Mouse (Mus musculus): Measurements from ENCODE around the gene Cryl1. TPM values are rescaled to one million over a fixed set of nuclear protein-coding genes. Genes with fewer than 3 reads are reported as not detected.

The Cryl1 gene
- polyA plus RNA-seq, 1 experiment from 2014 or later: 10.8 TPM

DNA sequence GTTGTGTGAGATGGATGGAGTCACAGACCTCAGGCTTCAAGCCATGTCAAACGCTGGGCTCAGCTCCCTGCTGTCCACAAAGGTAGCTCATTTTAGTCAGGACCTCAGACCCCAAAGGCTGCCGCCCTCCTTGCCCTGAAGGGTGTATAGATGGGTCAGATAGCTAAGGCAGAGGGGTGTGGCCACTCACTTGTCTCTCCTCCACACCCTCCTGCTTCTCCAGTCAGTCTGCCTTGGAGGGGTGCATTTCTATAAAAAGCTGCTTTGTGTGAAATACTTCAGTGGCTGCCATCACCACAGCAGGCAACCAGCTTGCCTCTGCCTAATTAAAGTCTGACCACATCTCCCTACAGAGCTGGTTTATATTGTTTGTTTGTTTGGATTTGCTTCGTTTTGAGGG, 82.4 kb downstream of the Cryl1 start:
- Histone ChIP-seq H3K4me1 (replicated peaks) (0 out of 2 replicates have a peak, but pooled peaks cover 4% of the 10 kb centered on the region), H3K9ac (no peak overlapping the region), H3K9me3 (replicated peaks) (no peaks in the 10 kb centered on the region), H3K27me3 (no peaks in the 10 kb centered on the region), H3K27ac (no peak overlapping the region), H3K4me2 (no peak overlapping the region), H3K36me3 (no peaks in the 10 kb centered on the region), H3K4me3 (no peak overlapping the region)
- 55% methylated on average over 3 of the region's 3 CpGs for WGBS
- ATAC-seq (replicated peaks; ENCODE audit: insufficient number of reproducible peaks, insufficient read depth, low FRiP score, low read depth): no peak

DNA sequence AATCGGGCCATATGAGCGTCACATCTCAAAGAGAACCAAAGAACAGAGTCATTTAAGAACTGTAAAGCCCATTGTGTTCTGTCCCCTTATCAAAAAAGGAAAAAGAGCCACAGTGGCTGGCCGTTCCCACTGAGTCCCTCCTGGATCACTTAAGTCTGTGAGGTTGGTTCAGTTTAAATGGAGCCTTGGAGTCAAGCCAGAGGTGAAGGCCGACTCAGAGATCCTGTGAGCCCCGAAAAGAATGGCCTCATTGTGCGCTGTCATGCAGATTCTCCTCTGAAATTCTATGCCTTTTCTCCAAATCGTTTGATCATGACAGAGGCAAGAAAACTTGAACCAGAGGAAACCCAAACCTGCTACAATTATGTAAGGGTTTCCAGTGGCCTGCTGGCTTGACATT, 82.8 kb downstream of the Cryl1 start:
- Histone ChIP-seq H3K36me3 (no peaks in the 10 kb centered on the region), H3K27ac (no peak overlapping the region), H3K9ac (no peak overlapping the region), H3K9me3 (replicated peaks) (no peaks in the 10 kb centered on the region), H3K4me2 (no peak overlapping the region), H3K4me3 (no peak overlapping the region), H3K27me3 (no peaks in the 10 kb centered on the region), H3K4me1 (replicated peaks) (0 out of 2 replicates have a peak, but pooled peaks cover 4% of the 10 kb centered on the region)
- 59% methylated on average over 7 of the region's 7 CpGs for WGBS
- no peak for ATAC-seq (replicated peaks; ENCODE audit: insufficient number of reproducible peaks, insufficient read depth, low FRiP score, low read depth)

DNA sequence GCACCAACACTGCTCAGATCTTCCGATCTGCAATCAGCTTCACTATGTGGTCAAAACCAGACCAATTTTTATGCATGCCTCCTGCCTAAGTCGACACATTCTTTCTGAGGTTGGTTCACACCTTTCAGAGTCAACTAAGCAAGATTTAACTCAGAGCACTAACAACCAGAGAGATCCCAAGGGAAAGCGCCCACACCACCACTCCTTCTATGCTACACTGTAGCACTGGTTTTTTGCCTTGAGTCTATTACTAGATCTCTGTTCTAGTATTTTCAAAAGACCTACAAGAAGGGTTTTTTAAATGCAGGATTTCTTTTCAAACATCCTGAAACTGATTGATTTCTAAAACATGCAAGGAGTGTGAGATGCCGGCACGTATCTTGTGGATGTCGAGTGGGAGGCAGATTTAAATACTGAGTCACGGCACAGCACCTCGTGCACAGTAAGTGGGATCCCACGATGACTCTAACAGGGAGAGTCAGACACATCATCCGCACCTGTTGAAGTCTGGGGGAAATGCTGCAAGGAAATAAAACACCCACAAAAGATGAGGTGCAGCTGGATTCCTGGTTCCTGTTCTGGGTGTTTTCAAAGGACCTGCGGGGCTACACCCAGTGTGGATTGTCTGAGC, 96.6 kb downstream of the Cryl1 start:
- WGBS: 77% methylated on average over 11 of the region's 11 CpGs
- Histone ChIP-seq H3K27me3 (no peaks in the 10 kb centered on the region), H3K27ac (no peak overlapping the region), H3K9me3 (replicated peaks) (no peaks in the 10 kb centered on the region), H3K4me1 (replicated peaks) (no peaks in the 10 kb centered on the region), H3K9ac (no peak overlapping the region), H3K4me3 (no peak overlapping the region), H3K4me2 (no peak overlapping the region), H3K36me3 (no peaks in the 10 kb centered on the region)
- no peak for ATAC-seq (replicated peaks; ENCODE audit: insufficient number of reproducible peaks, insufficient read depth, low FRiP score, low read depth)

DNA sequence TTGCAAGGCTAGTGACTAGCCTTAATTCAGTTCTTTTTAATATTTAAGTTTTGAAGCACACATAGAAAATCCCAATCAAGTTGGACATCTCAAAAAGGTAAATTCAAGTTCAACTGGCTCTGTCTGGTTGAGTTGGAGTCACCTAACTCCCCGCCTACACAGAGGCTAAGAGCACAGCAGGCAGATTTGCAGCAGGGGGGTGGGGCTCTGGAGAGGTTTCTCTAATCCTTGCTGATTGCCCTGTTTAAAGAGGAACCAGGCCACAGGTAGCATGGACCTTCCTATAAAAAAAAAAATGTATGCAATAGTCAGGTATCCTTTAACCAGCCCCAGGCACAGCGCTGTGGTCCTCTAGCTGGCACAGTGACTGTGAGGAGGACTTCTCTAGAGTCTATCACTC, 97.8 kb downstream of the Cryl1 start:
- no peak for ATAC-seq (replicated peaks; ENCODE audit: insufficient number of reproducible peaks, insufficient read depth, low FRiP score, low read depth)
- WGBS: 42% methylated on average over 2 of the region's 2 CpGs

DNA sequence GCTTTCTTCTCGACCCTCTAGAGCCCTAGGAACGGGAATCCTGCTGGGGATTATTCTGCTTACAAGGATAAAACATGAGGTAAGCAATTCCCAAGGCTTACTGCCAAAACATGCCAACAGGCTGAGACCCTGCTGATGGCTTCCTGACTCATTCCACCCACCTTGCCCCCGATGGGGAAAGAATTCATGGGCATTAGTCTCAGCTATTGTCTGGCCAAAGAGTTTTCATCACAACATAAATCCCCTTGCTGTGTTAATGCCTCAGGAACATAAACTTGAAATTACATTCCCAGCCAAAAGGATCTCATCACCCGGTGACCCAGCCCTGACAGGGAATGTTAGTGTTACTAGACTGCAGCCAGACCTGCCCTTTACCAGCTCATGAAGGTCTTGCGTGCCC, 100.7 kb downstream of the Cryl1 start:
- no peak overlapping the region for H3K4me2 ChIP-seq
- 37% methylated on average over 5 of the region's 5 CpGs for WGBS

More for the DNA sequence above, 97.8 kb downstream of the Cryl1 start:
- H3K36me3 ChIP-seq: no peaks in the 10 kb centered on the region
- no peaks in the 10 kb centered on the region for H3K9me3 ChIP-seq (replicated peaks)
- H3K4me2 ChIP-seq: no peak overlapping the region
- no peak overlapping the region for H3K27ac ChIP-seq
- no peaks in the 10 kb centered on the region for H3K4me1 ChIP-seq (replicated peaks)
- H3K9ac ChIP-seq: no peak overlapping the region
- H3K4me3 ChIP-seq: no peak overlapping the region
- H3K27me3 ChIP-seq: no peaks in the 10 kb centered on the region

DNA sequence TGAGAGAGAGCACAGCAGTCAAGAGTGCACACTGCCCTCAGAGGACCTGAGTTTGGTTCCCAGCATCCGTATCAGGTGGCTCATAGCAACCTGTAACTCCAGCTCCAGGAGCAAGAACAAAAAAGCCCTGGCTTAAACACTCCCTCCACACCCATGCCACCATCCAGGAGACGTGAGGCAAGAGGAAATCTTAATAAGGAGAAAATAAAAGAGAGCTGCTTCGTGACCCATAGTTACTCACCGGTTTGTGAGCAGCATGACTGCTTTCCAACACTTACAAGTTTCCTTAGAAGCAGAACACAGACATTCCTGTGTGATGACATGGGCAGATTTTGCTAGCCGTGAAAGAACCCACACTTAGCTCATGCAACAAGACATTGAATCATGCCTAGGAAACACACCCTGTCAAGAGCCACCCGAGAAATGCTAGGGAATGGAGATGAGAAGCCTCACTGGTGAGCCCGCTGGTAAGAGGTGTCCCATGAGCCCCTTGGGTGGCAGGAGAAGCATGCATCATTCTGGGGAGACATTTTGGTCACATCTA, 106.9 kb downstream of the Cryl1 start:
- no peaks in the 10 kb centered on the region for H3K9me3 ChIP-seq (replicated peaks)
- H3K36me3 ChIP-seq: no peaks in the 10 kb centered on the region
- ATAC-seq (replicated peaks; ENCODE audit: insufficient number of reproducible peaks, insufficient read depth, low FRiP score, low read depth): no peak
- H3K9ac ChIP-seq: no peak overlapping the region
- H3K4me2 ChIP-seq: no peak overlapping the region
- 0 out of 2 replicates have a peak, but pooled peaks cover 2% of the 10 kb centered on the region for H3K27me3 ChIP-seq
- 73% methylated on average over 7 of the region's 7 CpGs for WGBS
- no peak overlapping the region for H3K27ac ChIP-seq
- H3K4me3 ChIP-seq: no peak overlapping the region
- no peaks in the 10 kb centered on the region for H3K4me1 ChIP-seq (replicated peaks)

More for the DNA sequence above, 100.7 kb downstream of the Cryl1 start:
- no peak overlapping the region for H3K27ac ChIP-seq
- no peak overlapping the region for H3K4me3 ChIP-seq
- 0 out of 2 replicates have a peak, but pooled peaks cover 2% of the 10 kb centered on the region for H3K27me3 ChIP-seq
- ATAC-seq (replicated peaks; ENCODE audit: insufficient number of reproducible peaks, insufficient read depth, low FRiP score, low read depth): no peak
- no peaks in the 10 kb centered on the region for H3K4me1 ChIP-seq (replicated peaks)
- H3K9ac ChIP-seq: no peak overlapping the region
- no peaks in the 10 kb centered on the region for H3K36me3 ChIP-seq
- no peaks in the 10 kb centered on the region for H3K9me3 ChIP-seq (replicated peaks)

DNA sequence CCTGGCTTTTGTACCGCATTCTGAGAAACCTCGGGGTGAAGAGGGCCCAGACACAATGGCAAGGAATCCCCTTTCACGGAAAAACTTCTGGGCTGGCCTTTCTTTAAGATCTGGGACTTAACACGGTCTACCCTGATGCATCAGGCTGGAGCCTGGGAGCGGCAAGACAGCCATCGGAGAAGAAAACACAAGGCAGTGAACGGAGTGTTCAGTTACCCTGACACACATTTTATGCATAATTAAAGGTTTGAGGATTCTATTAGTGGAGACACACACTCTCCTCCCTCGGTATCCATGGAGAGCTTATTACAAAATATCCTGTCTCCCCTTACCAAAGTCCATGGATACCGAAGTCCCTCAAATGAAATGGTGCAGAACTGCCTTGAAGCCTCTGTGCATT, 109.2 kb downstream of the Cryl1 start:
- WGBS: 69% methylated on average over 9 of the region's 9 CpGs
- H3K9me3 ChIP-seq (replicated peaks): no peaks in the 10 kb centered on the region
- H3K9ac ChIP-seq: no peak overlapping the region
- H3K36me3 ChIP-seq: no peaks in the 10 kb centered on the region
- no peak for ATAC-seq (replicated peaks; ENCODE audit: insufficient number of reproducible peaks, insufficient read depth, low FRiP score, low read depth)
- 0 out of 2 replicates have a peak, but pooled peaks cover 2% of the 10 kb centered on the region for H3K27me3 ChIP-seq
- no peak overlapping the region for H3K4me3 ChIP-seq
- no peak overlapping the region for H3K4me2 ChIP-seq
- no peaks in the 10 kb centered on the region for H3K4me1 ChIP-seq (replicated peaks)
- no peak overlapping the region for H3K27ac ChIP-seq

DNA sequence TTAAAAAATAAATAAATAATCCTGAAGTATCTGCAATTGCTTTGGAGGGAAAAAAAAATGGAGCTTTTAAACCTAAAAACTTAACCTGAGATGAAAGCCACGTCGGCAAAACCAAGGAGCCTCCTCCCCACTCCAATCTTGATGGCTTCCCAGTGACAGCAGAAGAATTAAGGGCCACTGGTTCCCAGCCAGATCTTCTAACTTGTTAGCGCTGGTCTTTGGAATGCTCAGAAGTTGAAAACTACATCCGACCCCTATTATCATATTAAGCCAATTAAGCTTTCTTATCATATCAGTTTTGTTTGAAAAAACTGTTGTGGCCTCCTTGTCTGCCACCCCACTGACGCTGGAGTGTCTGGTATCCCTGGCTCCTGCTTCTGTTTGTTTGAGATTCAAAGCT, 114.5 kb downstream of the Cryl1 start:
- Histone ChIP-seq H3K27me3 (no peaks in the 10 kb centered on the region), H3K36me3 (no peaks in the 10 kb centered on the region), H3K9ac (no peak overlapping the region), H3K9me3 (replicated peaks) (no peaks in the 10 kb centered on the region), H3K4me1 (replicated peaks) (no peaks in the 10 kb centered on the region), H3K4me2 (no peak overlapping the region), H3K27ac (no peak overlapping the region), H3K4me3 (no peak overlapping the region)
- WGBS: 29% methylated on average over 5 of the region's 5 CpGs
- ATAC-seq (replicated peaks; ENCODE audit: insufficient number of reproducible peaks, insufficient read depth, low FRiP score, low read depth): no peak

DNA sequence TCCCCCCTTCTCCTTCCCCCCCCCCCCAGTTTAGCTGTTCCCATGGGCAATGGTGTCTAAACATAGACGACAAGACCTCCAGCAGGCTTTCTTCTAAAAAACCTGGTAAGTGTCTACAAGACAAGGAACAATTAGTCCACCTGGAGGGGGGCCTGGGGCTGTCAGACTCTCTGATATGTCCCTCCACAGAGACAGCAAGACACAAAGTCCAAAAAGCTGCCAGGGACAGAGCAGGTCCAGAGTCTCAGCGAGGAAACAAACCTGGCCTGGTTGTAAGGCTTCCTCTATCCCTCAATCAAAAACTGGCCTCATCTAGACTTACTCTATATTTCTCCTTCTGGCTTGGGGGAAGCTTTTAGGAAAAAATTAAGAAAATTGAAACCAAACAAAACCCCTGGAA, 115.7 kb downstream of the Cryl1 start:
- H3K4me1 ChIP-seq (replicated peaks): no peaks in the 10 kb centered on the region
- 28% methylated on average over 2 of the region's 2 CpGs for WGBS
- H3K4me3 ChIP-seq: no peak overlapping the region
- no peaks in the 10 kb centered on the region for H3K27me3 ChIP-seq
- H3K36me3 ChIP-seq: no peaks in the 10 kb centered on the region
- no peak overlapping the region for H3K27ac ChIP-seq
- H3K9ac ChIP-seq: no peak overlapping the region
- no peak overlapping the region for H3K4me2 ChIP-seq
- H3K9me3 ChIP-seq (replicated peaks): no peaks in the 10 kb centered on the region
- ATAC-seq (replicated peaks; ENCODE audit: insufficient number of reproducible peaks, insufficient read depth, low FRiP score, low read depth): no peak

DNA sequence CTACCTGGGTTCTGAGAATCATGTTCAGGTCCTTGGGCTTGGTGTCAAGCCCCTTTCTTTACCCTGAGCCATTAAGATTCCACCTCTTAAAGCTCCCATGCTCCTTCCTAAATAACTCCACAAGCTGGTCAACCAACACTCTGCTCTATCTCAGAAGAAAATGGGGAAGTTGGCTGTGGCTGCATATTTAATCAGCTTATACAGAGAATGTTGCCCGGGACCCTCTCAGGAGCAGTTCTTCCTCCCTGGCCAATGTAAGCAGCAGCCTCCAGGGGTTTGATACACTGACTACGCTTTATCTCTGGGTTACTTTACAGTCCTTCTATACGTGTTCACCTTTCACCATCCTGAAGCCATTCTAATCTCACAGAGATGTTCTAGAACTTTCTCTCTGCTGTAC, 117.5 kb downstream of the Cryl1 start:
- 65% methylated on average over 3 of the region's 3 CpGs for WGBS
- Histone ChIP-seq H3K9me3 (replicated peaks) (no peaks in the 10 kb centered on the region), H3K36me3 (no peaks in the 10 kb centered on the region), H3K27me3 (no peaks in the 10 kb centered on the region), H3K4me3 (no peak overlapping the region), H3K4me2 (no peak overlapping the region), H3K4me1 (replicated peaks) (no peaks in the 10 kb centered on the region), H3K9ac (no peak overlapping the region), H3K27ac (no peak overlapping the region)
- ATAC-seq (replicated peaks; ENCODE audit: insufficient number of reproducible peaks, insufficient read depth, low FRiP score, low read depth): no peak

DNA sequence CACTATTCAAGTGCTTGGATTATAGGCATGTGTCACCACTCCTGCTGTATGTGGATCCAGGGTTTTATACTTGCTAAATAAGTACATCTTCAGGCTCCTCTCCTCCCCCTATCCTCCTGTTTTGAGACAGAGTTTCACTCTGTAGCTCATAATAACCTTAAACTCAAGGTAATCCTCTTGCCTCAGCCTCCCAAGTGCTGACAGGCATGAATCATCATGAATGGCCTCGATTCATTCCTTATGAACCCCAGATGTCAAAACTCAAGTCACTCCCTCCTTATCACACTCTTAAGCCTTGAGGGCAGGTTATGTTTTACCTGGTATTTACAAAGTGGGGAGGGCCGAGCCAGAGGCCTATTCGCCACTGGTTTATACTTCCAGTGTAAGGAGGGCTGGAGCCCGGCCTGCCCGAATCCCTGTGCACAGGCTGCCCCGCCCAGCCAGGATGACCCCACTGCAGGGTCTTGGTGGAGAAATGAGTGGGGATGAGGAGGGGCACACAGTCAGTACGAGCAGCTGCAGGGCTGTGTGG, 121.8 kb downstream of the Cryl1 start:
- Histone ChIP-seq H3K4me2 (no peak overlapping the region), H3K27me3 (no peaks in the 10 kb centered on the region), H3K27ac (no peak overlapping the region), H3K9ac (no peak overlapping the region), H3K36me3 (no peaks in the 10 kb centered on the region), H3K9me3 (replicated peaks) (no peaks in the 10 kb centered on the region), H3K4me3 (no peak overlapping the region), H3K4me1 (replicated peaks) (no peaks in the 10 kb centered on the region)
- ATAC-seq (replicated peaks; ENCODE audit: insufficient number of reproducible peaks, insufficient read depth, low FRiP score, low read depth): no peak
- 71% methylated on average over 7 of the region's 7 CpGs for WGBS

DNA sequence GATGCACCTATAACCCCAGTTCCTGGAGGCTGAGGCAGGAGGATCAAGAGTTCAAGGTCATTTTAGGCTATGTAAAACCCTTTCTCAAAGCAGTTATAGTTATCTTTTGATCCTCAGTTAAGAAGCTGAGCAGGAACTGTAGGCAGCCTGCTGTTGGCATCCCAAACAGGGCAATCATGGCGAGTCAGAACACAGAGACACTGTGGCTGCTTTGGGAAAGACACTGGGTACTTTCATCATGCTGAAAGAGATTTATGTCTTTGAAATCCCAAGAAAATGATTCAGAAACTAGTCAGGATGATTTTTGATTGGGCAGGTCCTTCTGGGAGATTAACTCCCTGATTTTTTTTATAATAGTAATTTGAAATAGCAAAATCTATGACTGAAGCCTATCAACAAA, 126.0 kb downstream of the Cryl1 start:
- ATAC-seq (replicated peaks; ENCODE audit: insufficient number of reproducible peaks, insufficient read depth, low FRiP score, low read depth): no peak
- Histone ChIP-seq H3K4me3 (no peak overlapping the region), H3K36me3 (no peaks in the 10 kb centered on the region), H3K4me1 (replicated peaks) (no peaks in the 10 kb centered on the region), H3K9ac (no peak overlapping the region), H3K27me3 (no peaks in the 10 kb centered on the region), H3K4me2 (no peak overlapping the region), H3K27ac (no peak overlapping the region), H3K9me3 (replicated peaks) (no peaks in the 10 kb centered on the region)
- 83% methylated on average over 1 of the region's 1 CpGs for WGBS
